Mouse (Mus musculus): ENCODE data around the gene Lrif1.
"Not testable (repeated sequence)": the region's sequence is repeated elsewhere in the genome, so short reads cannot be mapped to it uniquely, and the experiment has no call there.

Gene Lrif1

GRCm38 (mm10) chr3:106684830-106685229 is at the start of gene Lrif1:
Gene Lrif1, plus strand, starts transcription at chr3:106684987.
- DNase-seq (ENCODE audit: low spot score), result peak; percentile 90

- DNase-seq (ENCODE audit: low spot score), result not testable (repeated sequence)
Measured at GRCm38 (mm10) chr3:106672811-106673210, 12.0 kb upstream of the Lrif1 start.

GRCm38 (mm10) chr3:106685381-106685780 is 594 bp downstream of the Lrif1 start:
- DNase-seq (ENCODE audit: low spot score), result no peak

- peak; percentile 98 for DNase-seq (ENCODE audit: low spot score)
Measured at GRCm38 (mm10) chr3:106721397-106722027, 36.7 kb downstream of the Lrif1 start.

- peak; percentile 87 for DNase-seq (ENCODE audit: low spot score)
Measured at GRCm38 (mm10) chr3:106722028-106722945, 37.5 kb downstream of the Lrif1 start.

GRCm38 (mm10) chr3:106755898-106756297 is 71.1 kb downstream of the Lrif1 start:
- DNase-seq (ENCODE audit: low spot score), result no peak

GRCm38 (mm10) chr3:106771834-106772233 is 87.0 kb downstream of the Lrif1 start:
- DNase-seq (ENCODE audit: low spot score), result no peak

- DNase-seq (ENCODE audit: low spot score), result no peak
Measured at GRCm38 (mm10) chr3:106785130-106785529, 100.3 kb downstream of the Lrif1 start.
